Mouse (Mus musculus): ENCODE results near the gene Cd33. TPM values are rescaled to one million over a fixed set of nuclear protein-coding genes. Genes with fewer than 3 reads are reported as not detected.

Cd33 gene
- total RNA-seq (2021), result 1.2 and 2.4 TPM in 2 replicates
- long read RNA-seq, partial matches to known transcripts, result 1 of 3 reads
- long read RNA-seq, other reads (novel, unspliced or antisense), result 2 of 3 reads

DNA sequence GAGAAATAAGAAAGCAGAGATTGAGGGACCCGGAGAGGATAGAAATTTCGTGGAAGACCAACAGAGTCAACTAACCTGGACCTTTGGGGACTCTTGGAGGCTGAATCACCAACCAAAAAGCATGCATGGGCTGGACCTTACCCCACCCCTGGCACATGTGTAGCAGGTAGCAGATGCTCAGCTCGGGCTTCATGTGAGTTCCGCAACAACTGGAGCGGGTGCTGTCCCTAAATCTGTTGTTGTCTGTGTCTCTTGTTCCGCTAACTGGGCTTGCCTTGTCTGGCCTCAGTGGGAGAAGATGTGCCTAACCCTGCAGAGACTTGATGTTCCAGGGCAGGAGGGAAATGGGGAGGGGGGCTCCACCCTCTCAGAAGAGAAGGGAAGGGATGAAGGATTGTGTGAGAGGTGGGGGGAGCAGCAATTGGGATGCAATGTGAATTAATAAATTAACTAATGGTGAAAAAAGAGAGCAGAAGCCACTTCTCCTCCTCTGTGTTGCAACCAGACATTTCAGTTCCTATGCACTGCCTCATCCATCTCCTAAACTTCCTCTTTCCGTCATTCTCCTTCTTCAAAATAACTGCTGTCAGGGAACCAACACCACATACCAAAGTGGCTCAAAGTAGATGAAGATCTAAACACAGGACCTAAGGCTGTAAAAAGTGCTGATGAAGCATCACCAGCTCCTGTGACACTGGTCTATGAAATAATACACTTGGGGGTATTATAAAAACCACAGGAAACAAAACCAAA is at the start of gene Cd33:
Gene Cd33, minus strand, starts transcription at position 204 of the 753 bp plus-strand sequence.
- DNase-seq, result no peak

DNA sequence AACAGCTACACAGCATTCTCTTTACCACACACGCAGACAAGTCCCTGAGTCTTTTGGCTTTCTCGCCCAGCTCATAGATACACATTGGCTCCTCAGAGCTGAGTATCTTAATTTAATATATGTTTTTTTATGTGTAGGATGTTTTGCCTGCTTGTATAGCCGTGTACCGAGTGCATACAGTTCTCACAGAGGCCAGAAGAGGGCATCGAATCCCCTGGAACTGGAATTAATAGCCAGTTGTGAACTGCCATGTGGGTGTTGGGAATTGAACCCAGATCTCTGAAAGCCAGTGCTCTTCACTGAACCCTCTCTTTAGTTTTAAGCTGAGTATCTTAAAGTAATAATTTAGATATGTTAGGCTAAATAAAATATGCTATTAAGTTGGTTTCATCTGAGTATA is 40.6 kb upstream of the Cd33 start:
- DNase-seq, result no peak

DNA sequence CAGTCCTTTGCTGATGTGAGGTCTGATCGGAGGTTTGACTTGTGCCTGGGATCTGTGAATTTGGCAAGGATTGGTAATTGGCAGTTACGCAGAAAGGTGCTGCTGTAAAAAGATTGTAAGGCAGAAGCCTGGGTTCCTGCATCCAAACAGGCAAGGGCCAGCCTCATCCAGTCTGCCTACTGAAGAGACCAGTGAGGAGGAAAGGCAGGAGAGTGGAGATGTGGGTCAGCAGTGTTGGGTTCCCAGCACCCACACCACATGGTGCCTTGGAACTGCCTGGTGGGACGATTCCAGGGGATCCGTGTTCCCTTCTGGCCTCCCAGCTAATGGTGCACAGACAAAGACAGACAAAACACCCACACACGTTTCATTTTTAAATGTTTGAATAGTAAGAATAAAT is 36.3 kb upstream of the Cd33 start:
- no peak for DNase-seq

DNA sequence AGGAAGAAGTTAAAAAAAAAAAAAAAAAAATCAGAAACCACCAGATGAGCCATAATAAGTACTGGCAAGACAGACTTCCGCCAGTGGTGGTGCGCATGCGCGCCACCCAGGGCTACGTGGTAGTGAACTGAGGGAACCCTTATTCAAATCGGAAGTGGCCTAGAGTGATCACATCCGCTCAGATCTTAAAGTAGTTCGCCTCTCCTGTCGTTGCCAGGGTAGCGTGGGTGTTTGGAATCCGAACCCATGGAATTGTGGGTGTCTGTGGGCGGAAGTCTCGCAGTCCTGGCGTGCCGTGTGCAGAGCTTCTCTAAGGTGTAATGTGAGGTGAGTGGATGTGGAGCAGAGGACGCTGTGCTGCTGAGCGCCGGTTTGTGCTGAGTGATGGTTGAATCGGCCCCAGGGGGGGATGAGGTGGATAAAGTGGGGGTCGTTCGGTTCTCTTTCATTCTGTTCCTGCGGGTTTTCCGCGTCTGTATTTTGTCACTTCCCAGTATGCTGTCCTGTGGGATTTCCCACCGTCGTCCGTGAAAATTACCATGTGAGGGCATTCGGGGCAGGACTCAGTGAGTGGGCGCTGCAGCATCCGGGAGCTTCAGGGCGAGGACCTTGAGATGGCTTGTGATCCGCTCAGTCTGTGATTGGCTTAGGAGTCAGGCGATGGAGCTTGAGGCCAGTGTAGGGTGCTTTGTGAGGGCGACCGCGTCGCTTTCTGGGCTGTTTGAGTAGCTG is 35.4 kb upstream of the Cd33 start, which contains the start of gene Zfp719:
Gene Zfp719, plus strand, starts transcription at position 171 of the 732 bp plus-strand sequence.
- DNase-seq, result peak; percentile 91

DNA sequence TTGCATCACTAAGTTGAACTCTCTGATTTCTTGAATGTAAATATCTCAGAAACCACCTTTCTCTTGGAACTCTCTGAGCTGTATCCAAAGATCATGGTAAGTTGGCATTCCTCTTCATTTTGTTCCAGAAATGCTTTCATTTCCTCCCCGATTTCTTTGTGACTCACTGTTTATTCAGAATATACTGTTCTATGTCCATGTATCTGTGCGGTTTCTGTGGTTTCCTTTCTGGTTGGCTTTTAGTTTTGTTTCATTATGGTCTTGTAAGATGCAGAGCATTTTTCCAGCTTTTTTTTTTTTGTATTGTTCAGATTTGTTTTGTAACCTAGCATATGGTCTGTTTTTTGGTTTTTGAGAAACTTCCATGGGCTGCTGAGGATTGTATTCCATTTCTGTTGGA is 27.0 kb upstream of the Cd33 start:
- no peak for DNase-seq

DNA sequence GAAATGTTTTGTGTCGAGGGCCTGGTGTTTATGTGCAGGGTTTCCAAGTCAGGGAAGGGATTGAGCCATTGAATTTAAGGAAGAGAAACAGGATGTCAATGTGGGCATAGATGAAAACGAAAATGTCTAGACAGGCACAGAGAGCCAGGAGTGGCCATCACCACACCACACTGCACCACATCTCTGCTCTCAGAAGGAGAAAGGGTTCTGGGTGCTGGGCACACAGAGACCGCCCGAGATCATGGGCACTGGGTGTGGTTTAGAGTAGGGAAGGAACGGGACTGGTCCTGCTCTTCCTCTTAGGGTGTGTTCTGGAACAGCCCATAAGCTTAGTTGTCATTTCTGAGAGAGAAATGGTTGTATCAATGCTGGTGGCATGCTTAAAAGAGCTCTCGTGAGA is 19.1 kb upstream of the Cd33 start:
- no peak for DNase-seq

DNA sequence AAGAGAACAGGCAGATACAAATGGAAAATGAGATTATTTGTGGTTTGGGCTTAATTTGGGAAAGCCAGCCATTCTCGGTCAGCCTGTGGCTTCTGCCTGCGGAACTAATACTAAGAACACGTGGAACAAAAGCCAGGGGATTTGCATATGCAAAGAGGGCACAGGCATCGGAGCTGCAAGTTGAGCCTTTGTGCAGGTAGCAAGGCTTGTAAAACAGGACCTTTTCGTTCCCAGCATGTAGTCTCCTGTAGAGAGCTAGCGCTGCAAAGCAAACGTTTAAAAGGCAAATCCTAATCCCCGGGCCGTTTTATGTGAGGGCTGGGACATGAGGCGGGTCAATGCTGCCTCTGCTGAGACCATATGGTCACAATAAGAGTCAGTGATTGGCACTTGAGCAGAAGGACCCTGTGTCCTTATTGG is 18.4 kb upstream of the Cd33 start:
- DNase-seq, result no peak

DNA sequence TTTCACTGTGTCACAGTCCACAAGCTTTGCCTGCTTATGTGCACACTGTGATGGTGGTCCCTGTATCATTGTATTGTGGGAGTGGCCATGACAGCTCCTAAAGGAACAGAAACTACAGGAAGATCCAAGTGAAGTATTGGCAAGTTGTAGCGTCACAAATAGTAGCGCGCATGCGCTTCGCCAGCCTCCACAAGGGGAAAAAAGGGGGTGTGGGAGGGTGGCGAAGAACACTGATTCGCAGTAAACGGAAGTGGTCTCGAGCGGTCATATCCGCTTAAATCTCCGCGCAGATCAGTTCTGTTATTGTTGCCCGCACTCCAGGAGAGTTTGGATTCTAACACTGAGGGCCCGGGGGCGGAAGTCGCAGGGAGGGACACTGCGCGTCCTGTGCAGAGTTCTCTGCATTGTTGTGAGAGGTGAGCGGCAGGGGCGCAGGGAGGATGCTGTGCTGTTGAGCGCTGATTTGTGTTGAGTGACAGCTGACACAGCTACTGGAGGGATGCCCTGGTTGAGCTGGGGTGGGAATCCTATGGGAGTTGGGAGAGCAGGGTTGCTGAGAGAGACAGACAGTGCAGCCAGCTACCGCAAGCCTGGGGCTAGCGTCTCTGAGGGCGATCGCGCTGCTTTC is 17.9 kb upstream of the Cd33 start, which contains the start of gene Zfp658:
Gene Zfp658, plus strand, starts transcription at position 251 of the 628 bp plus-strand sequence.
- DNase-seq, result peak; percentile 85

DNA sequence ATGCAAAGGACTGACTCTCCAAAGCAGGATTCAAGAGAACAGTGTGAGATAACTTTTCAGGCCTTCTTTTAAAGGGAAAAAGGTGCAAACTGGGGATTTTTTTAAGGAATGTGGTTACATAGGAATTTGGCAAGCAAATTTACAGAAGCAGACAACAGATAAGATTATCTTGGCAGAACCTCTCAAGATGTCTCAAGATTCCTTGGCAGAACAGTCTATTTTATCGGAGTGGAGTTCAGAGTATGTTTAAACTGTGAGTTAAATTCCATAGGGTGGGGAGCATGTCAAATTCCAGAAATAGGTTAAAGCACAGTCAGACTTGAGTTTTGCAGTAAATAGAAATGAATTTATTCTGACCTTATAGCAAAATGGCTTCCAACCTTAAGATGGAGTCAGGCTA is 12.7 kb upstream of the Cd33 start:
- DNase-seq, result no peak

DNA sequence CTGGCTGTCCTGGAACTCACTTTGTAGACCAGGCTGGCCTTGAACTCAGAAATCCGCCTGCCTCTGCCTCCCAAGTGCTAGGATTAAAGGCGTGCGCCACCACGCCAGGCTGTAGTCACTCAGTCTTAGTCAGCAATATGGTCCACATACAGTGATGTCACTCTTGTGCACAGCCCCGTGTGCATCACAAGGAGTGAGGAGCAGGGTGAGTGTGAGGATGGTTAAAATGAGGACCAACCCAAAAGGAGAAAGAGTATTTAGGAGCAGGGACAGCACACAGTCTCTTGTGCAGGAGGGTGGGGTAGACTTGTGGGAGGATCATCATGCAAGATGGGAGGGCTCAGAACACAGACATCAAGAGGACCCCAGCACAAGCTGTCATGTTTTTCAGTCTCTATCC is 11.1 kb upstream of the Cd33 start:
- no peak for DNase-seq

DNA sequence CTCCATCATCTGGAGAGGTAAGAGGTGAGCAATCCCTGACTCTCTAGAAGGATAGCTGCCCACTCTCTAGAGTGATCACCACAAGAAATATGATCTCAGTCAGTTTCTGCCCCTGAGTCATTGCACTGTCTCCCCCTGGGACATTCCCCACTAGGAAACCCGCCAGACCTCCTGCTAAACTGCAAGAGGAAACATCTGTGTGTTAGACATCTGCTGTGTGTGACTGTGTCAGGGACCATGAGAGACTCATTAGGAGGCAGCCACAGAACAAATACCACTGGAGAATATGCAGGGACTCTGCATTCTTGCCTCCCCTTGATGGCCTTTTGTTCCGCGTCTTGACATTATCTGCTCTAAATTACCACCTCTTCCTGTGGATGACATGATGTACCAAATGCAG is 10.3 kb upstream of the Cd33 start:
- DNase-seq, result no peak

DNA sequence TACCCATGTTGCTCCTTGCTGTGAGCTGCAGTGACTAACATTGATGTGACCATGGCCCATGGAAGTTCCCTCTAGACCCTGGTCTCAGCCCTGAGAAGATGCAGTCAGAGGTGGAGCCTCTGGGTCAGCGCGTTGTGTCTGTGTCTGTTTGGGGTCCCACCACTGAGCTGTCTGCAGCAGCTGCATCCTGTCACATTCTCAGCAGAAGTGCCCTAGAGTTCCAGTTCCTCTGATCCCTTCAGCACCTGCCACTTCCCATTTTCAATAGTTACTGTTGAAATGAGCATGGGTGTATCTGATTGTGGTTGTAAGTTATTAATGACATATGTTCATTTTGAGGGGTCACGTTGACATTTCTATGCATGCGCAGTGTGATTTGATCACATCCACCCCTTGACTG is 8.9 kb upstream of the Cd33 start:
- DNase-seq, result no peak

DNA sequence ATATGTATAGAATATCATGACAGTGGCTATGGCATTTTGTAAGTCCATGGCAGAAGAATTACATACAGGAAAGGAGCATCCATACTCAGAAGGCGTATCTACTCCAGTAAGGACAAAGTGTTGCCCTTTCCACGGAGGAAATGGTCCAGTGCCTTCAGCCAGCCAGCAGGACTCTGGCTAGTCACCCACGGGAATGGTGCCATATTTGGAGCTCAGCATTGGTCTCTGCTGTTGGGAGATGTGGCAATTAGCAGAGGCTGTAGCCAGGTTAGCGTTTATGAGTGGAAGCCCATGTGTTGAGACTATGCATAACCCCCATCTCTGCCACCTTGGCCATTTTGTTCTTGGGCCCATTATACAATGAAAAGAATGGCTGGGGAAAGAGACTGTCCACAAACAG is 4.0 kb upstream of the Cd33 start:
- no peak for DNase-seq

DNA sequence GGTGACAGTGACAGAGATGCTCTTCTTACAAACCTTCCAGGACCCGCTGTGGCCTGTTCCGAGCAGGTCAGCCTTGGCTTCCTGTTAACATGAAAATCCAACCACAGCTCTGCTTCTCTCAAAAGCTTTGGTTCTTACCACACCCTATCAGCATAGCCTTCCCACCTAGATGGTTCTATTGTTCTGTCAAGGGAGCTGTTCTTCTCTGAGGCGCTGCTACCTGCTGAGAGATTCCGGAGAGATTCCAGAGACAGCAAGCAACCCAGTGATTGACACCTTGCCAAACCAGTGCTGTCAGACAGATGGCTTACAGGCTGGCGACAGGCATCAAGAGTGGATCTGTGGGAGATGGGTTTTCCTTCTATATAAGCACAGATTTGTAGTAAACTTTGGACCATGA is 3.4 kb upstream of the Cd33 start:
- no peak for DNase-seq

DNA sequence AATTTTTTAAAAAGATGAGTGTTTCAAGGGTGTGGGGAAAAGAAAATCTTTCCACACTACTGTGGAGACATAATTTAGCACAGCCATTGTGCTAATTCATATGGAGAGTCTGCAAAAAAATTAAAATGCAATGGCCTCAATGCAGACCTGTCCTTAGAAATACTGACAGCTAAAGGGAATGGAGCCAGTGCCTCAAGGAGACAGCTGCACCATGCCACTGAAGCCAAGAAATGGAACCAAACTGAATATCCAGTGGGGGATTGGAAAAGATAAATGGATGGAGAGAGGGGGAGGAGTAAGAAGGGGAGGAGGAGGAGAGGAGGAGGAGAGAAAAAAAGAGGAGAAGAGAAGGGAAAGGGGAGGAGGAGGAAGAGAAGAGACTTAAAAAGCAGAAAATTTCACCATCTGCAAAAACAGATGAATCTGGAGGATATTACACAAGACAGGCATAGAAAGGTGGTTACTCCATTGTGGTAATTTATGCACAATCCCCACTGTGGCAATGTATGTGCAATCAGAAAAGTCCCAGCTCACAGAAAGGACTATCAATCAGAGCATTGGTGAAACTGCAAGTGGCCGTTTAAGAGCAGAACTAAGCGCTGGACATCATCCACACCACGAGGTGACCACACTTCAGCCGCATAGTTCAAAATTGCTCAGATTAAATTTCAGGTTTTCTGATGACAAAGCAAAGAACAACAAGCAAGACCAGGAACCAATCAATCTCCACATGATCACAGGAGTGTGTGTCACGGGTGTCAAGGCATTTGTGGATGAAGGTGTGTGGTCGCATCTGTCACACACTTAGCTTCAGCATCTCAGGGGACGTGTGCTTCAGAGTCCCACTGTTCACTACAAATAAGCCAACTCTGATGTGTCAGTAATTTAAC is 1.7 kb upstream of the Cd33 start:
- DNase-seq, result no peak

DNA sequence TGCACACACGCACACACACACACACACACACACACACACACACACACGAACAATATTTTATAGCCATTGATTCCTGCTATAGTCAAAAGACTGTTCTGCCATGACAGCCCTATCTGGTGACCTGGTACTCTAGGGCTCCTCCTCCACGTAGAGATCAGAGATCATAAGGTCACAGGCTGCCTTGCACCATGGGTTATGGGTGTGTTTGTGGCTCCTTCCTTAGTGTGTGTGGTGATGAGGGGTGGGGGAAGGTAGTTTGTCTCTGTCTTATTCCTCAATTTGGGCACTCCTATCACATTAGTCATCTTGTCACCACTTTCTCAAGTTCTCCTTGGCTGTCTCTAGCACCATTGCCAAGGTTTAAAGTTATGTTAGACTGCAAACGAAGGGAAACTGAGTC is 5.7 kb downstream of the Cd33 start:
- no peak for DNase-seq

DNA sequence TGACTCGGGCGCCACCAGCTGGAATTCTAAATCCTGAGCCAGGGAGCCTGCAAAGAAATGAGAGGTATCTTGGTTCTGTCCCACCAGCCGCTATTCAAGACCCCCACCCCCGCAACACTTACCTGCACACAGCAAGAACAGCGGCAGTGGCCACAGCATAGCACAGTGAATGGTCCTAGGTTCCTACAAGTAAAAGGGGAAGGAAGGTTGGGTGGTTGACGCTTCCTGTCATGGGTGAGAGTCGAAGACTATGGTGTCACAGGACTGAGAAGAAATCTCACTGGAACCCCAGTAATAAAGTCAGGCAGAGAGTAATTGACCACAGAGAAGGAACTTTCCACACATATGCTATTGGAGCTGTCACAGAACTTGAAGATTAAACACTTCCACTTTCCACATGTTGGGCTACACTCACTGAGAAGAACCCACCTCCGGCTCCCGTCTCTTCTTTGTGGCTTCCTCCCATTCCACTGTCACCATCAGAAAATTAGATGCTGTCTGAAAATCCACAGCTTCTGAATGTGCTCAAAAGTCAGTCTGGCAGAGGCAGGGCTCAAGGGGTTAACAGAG is 11.2 kb downstream of the Cd33 start:
- no peak for DNase-seq

DNA sequence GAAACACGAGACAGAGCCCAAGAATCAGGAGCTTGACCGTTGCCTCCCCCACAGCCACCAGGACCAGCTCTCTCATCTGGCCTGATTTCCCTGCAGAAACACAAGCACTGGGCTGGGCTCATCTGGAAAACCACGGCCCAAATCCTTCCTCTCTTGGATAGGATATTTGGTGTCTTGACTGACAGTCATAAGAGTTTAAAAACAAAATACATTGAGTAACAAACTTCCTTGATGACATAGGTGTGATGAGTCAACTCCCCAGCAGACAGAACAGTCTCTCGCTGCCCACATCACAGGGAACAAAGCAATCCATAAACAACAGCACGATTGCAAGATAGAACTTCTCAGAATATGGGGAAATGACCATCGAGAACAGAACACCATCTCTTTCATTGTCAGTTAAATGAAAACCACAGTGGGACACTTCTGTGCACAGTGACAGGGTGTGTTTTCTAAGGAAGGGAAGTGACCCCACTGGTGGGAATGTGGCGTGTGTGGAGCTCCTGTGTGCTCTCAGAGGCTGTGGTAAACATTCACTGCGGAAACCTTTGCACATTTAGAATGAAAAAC is 13.9 kb downstream of the Cd33 start:
- DNase-seq, result no peak

DNA sequence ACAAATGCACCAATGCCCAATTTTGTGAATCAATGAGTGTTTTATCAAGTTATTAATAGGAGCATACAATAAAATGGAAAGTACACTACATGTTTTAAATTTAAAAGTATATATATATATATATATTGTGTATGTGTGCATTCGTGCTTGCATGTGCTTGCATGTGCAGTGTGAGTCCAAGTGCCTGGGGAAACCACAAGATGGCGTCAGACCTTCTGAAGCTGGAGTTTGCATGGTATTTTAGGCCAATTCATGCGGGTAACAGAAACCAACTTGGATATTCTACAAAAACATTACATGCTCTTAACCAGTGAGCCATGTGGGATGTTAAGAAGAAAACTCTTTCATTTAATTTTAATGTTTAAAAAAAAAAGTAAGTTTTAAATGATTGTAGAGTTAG is 18.9 kb downstream of the Cd33 start:
- no peak for DNase-seq

DNA sequence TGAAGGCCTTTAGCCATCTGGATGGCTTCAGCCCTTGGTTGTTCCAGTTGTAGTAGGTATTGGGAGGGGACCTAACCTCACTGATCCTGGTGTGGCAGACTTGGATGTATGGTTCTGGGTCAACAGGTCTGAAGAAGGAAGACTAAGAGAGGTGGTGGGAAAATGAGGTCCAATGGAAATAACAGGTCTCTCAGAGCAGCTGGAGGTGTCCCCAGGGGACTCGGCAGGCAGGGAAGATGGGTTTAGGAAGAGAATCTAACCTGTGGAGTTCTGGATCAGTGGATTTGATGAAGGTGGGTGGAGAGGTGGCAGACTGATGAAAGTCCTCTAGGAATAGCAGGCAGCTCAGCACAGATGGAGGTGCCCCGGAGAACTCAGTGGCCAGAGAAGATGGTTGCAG is 21.5 kb downstream of the Cd33 start:
- DNase-seq, result no peak

DNA sequence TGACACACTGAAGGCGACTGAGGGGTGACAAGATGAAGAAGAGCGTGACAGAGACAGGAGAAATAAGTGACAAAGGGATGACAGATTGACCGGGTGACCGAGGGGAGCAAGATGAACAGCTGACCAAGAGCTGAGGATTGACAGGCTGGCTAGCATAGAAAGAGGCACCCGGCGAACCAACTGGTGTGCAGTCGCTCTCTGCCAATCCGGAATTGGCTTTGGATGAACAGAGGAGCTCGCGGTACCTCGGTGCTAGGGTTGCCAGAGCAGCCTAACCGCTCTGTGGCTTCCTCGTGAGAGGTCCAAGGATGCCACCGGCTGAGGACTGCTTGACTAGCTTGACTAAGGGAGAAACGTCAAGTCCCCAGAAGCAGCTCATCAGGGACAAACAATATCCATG is 25.9 kb downstream of the Cd33 start:
- no peak for DNase-seq

Measured in adrenal gland, postnatal 25 days (tissue).